Mouse (Mus musculus): ENCODE measurements around the gene Gm20388.

DNA sequence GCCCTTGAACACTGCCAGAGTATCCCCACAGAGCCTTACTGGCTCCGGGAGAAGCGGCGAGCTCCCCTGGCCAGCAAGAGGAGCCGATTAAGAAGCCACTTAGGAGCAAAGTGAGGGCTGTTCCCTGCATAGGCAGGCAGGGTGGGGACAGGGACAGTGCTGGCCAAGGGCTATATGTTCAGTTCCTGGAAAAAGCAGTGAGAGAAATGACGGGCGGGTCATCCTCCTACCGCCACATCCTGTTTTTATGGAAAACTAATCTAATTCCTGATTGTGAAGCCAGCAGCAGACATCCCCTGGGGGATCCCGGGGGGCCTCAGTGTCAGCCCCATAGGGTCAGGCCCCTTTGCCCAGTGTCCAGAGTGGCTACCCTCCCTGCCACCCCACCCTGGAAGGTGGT, 2620.7 kb downstream of the Gm20388 start:
- TF ChIP-seq CTCF (IDR thresholded peaks at IDR 0.05; ENCODE audit: low read depth) (no peak), EP300 (optimal IDR thresholded peaks at IDR 0.05) (no peak)
